Mouse (Mus musculus) layer of hippocampus, postnatal 36 days (tissue): ENCODE results near the gene Slc44a2. TPM values are rescaled to one million over a fixed set of nuclear protein-coding genes. Genes with fewer than 3 reads are reported as not detected.
"Not testable (repeated sequence)": the region's sequence is repeated elsewhere in the genome, so short reads cannot be mapped to it uniquely, and the experiment has no call there.

ENCODE experiments used
- DNase-seq, 2 experiments: peaks; one replicate each; pipeline ENCODE4 v3.0.0; 2022
- total RNA-seq, 2 experiments: library from RNA; stranded (reverse); gene quantifications; 2 replicates each; pipeline ENCODE4 v1.2.3; 2021

Slc44a2 gene
- total RNA-seq, 2 experiments from 2014 or later: 49.6 to 56.3 TPM

- DNase-seq: no peak
These were observed 15.4 kb upstream of the Slc44a2 start for GRCm38 (mm10) chr9:21305065-21305464.

- DNase-seq: no peak
These were observed 11.3 kb upstream of the Slc44a2 start for GRCm38 (mm10) chr9:21309150-21309741.

- no peak for DNase-seq
These were observed 8.8 kb upstream of the Slc44a2 start for GRCm38 (mm10) chr9:21311695-21312094.

GRCm38 (mm10) chr9:21312134-21312533 is 8.4 kb upstream of the Slc44a2 start, which contains the start of gene Ap1m2:
Gene Ap1m2 (minus strand): TSS chr9:21312337.
- no peak for DNase-seq

GRCm38 (mm10) chr9:21313394-21313793 is 7.1 kb upstream of the Slc44a2 start:
- peak; percentile 79 to 82 for DNase-seq

GRCm38 (mm10) chr9:21314367-21315140 is 5.9 kb upstream of the Slc44a2 start:
- no peak for DNase-seq

GRCm38 (mm10) chr9:21315421-21315820 is 5.1 kb upstream of the Slc44a2 start:
- DNase-seq: no peak

GRCm38 (mm10) chr9:21316696-21317095 is 3.8 kb upstream of the Slc44a2 start:
- no peak for DNase-seq

- DNase-seq: no peak
These were observed 1.7 kb upstream of the Slc44a2 start for GRCm38 (mm10) chr9:21318792-21319191.

GRCm38 (mm10) chr9:21319503-21319902 is 995 bp upstream of the Slc44a2 start:
- DNase-seq: no peak

- no peak for DNase-seq
These were observed 249 bp upstream of the Slc44a2 start for GRCm38 (mm10) chr9:21320280-21320618.

GRCm38 (mm10) chr9:21321513-21321835 is 976 bp downstream of the Slc44a2 start:
- DNase-seq: peak in 1 of 2 experiments; percentile 23

- no peak for DNase-seq
These were observed 1.9 kb downstream of the Slc44a2 start for GRCm38 (mm10) chr9:21322211-21322916.

GRCm38 (mm10) chr9:21322917-21323297 is 2.4 kb downstream of the Slc44a2 start:
- DNase-seq: not testable (repeated sequence)

- no peak for DNase-seq
These were observed 3.8 kb downstream of the Slc44a2 start for GRCm38 (mm10) chr9:21324269-21324668.

GRCm38 (mm10) chr9:21327569-21327968 is 7.1 kb downstream of the Slc44a2 start:
- no peak for DNase-seq

- no peak for DNase-seq
These were observed 7.5 kb downstream of the Slc44a2 start for GRCm38 (mm10) chr9:21328041-21328440.

- DNase-seq: no peak
These were observed 8.5 kb downstream of the Slc44a2 start for GRCm38 (mm10) chr9:21329041-21329440.

GRCm38 (mm10) chr9:21329699-21330289 is 9.3 kb downstream of the Slc44a2 start:
- DNase-seq: no peak

- no peak for DNase-seq
These were observed 11.1 kb downstream of the Slc44a2 start for GRCm38 (mm10) chr9:21331365-21332140.

- DNase-seq: no peak
These were observed 11.9 kb downstream of the Slc44a2 start for GRCm38 (mm10) chr9:21332161-21333061.
